In genomic region chr1:121798502-121798901, GRCm38 (mm10) we compare ENCODE assay signal across 14 mouse cellular contexts.
DNase-seq lines count a peak whose midpoint lies in the region; ATAC-seq and TF ChIP-seq lines count a peak whose summit lies in the region.
"Had no signal": no experiment of that assay in that cellular context is flagged by ENCODE, and none has a peak within 500 bp of the region (broad histone marks: within the 10 kb centered on the region; RNA-seq: fewer than 3 reads in every experiment).

No protein-coding gene starts in this region.

- H3K27me3 ChIP-seq in limb, embryonic 10.5 days (ENCODE audit: low read depth, poor library complexity, severe bottlenecking) = no peaks in the 10 kb centered on the region
- no peaks in the 10 kb centered on the region for H3K27me3 ChIP-seq in liver, embryonic 11.5 days (replicated peaks; ENCODE audit: control insufficient read depth, insufficient read depth, low read length)
- H3K27me3 ChIP-seq: kidney, embryonic 15.5 days; megakaryocyte, embryonic 14.5 days had no signal

- TF ChIP-seq CTCF in layer of hippocampus, adult 2 months (conservative IDR thresholded peaks at IDR 0.05) = peak; percentile 65
- TF ChIP-seq CTCF in cortical plate, adult 2 months (IDR thresholded peaks at IDR 0.05; ENCODE audit: extremely low read depth, insufficient read depth, low read length) = peak; percentile 33

- H3K4me1 ChIP-seq in cortical plate, adult 2 months (ENCODE audit: control insufficient read depth, insufficient read depth, low read length) = no peaks in the 10 kb centered on the region
- no peaks in the 10 kb centered on the region for H3K4me1 ChIP-seq in limb, embryonic 10.5 days
- H3K4me1 ChIP-seq in liver, embryonic 11.5 days (replicated peaks; ENCODE audit: control insufficient read depth, insufficient read depth, low read length) = no peaks in the 10 kb centered on the region
- H3K4me1 ChIP-seq: kidney, embryonic 15.5 days; megakaryocyte, embryonic 14.5 days had no signal

- 83% methylated on average over 12 of the region's 12 CpGs for WGBS in limb, embryonic 10.5 days
- WGBS in liver, embryonic 11.5 days = 81% methylated on average over 12 of the region's 12 CpGs

- H3K9me3 ChIP-seq in limb, embryonic 10.5 days (replicated peaks) = no peaks in the 10 kb centered on the region
- H3K9me3 ChIP-seq in liver, embryonic 11.5 days (ENCODE audit: control insufficient read depth, low read length) = no peaks in the 10 kb centered on the region
- H3K9me3 ChIP-seq: kidney, embryonic 15.5 days had no signal

- no peak overlapping the region for H3K27ac ChIP-seq in layer of hippocampus, adult 2 months
- H3K27ac ChIP-seq in cortical plate, adult 2 months (ENCODE audit: insufficient read depth, low read length) = no peak overlapping the region
- H3K27ac ChIP-seq in limb, embryonic 10.5 days = no peak overlapping the region
- no peak overlapping the region for H3K27ac ChIP-seq in liver, embryonic 11.5 days (ENCODE audit: low read depth, low read length)
- H3K27ac ChIP-seq: kidney, embryonic 15.5 days had no signal

- peak; percentile 30 to 40 for DNase-seq in cerebellum, postnatal 10 days
- DNase-seq in cerebellum, adult 11-12 months = no peak
- peak; percentile 28 to 31 for DNase-seq in layer of hippocampus, adult 2 months (ENCODE audit: low spot score in 2 of 2)
- no peak for DNase-seq in layer of hippocampus, postnatal 36 days
- DNase-seq in left cerebral cortex, postnatal 4 days = peak; percentile 4
- DNase-seq in limb, embryonic 10.5 days (ENCODE audit: low spot score) = no peak
- no peak for DNase-seq in liver, embryonic 11.5 days (ENCODE audit: low spot score)
- DNase-seq: adrenal gland, postnatal 36 days; gastrocnemius, postnatal 36 days; heart, postnatal 10 days; spleen, adult 18-20 months had no signal

- no peak overlapping the region for H3K4me2 ChIP-seq in liver, embryonic 11.5 days
- H3K4me2 ChIP-seq: kidney, embryonic 15.5 days had no signal

- no peak overlapping the region for H3K9ac ChIP-seq in liver, embryonic 11.5 days (ENCODE audit: low read depth, low read length)
- H3K9ac ChIP-seq: kidney, embryonic 15.5 days had no signal

- H3K4me3 ChIP-seq in layer of hippocampus, adult 2 months = no peak overlapping the region
- H3K4me3 ChIP-seq in cortical plate, adult 2 months (ENCODE audit: insufficient read depth, low read length) = no peak overlapping the region; the same call in 1 of the 2 replicates
- H3K4me3 ChIP-seq in limb, embryonic 10.5 days = no peak overlapping the region
- H3K4me3 ChIP-seq in liver, embryonic 11.5 days (ENCODE audit: low read depth, low read length) = no peak overlapping the region
- H3K4me3 ChIP-seq: kidney, embryonic 15.5 days; megakaryocyte, embryonic 14.5 days had no signal

- intact Hi-C loops in left cerebral cortex, postnatal 4 days (cut with DNase I) = no loop called here

- no peak for TF ChIP-seq POLR2A in cortical plate, adult 2 months (IDR thresholded peaks at IDR 0.05; ENCODE audit: extremely low read depth, insufficient read depth, low read length)

- H3K36me3 ChIP-seq in limb, embryonic 10.5 days = no peaks in the 10 kb centered on the region
- H3K36me3 ChIP-seq in liver, embryonic 11.5 days (ENCODE audit: control insufficient read depth, insufficient read depth, low read length) = no peaks in the 10 kb centered on the region
- H3K36me3 ChIP-seq: kidney, embryonic 15.5 days had no signal

- no peak for ATAC-seq in liver, embryonic 11.5 days (replicated peaks; ENCODE audit: low FRiP score)

Comparison
In these comparisons a context has a peak if more than half of its experiments do, and no peak if none do; other contexts are left out.
1. DNase-seq: peak in cerebellum, postnatal 10 days (2 of 2), layer of hippocampus, adult 2 months (2 of 2) and left cerebral cortex, postnatal 4 days (single experiment); none in cerebellum, adult 11-12 months (single experiment), layer of hippocampus, postnatal 36 days (0 of 2), limb, embryonic 10.5 days (single experiment) and liver, embryonic 11.5 days (single experiment).